Mouse (Mus musculus): ENCODE results near the gene Wfdc8. TPM values are rescaled to one million over a fixed set of nuclear protein-coding genes. Genes with fewer than 3 reads are reported as not detected.
"Not testable (repeated sequence)": the region's sequence is repeated elsewhere in the genome, so short reads cannot be mapped to it uniquely, and the experiment has no call there.

Gene Wfdc8
- polyA plus RNA-seq, 1 experiment from 2014 or later: not detected

- no peaks in the 10 kb centered on the region for H3K36me3 ChIP-seq
- no peaks in the 10 kb centered on the region for H3K4me1 ChIP-seq (replicated peaks)
- no peaks in the 10 kb centered on the region for H3K27me3 ChIP-seq (ENCODE audit: insufficient read depth, poor library complexity, severe bottlenecking)
- H3K4me3 ChIP-seq: no peak overlapping the region
- 66% methylated on average over 3 of the region's 3 CpGs for WGBS
- H3K9me3 ChIP-seq: 0 out of 2 replicates have a peak, but pooled peaks cover 4% of the 10 kb centered on the region
- DNase-seq (ENCODE audit: low spot score): no peak
- no peak overlapping the region for H3K27ac ChIP-seq
These were observed 13.2 kb downstream of the Wfdc8 start for GRCm38 (mm10) chr2:164600179-164600578.

GRCm38 (mm10) chr2:164593494-164593893 is 19.9 kb downstream of the Wfdc8 start, which contains the start of gene Eppin:
TSS of gene Eppin (minus strand) at chr2:164593594.
- no peak within 1 kb of the TSS for H3K4me3 ChIP-seq
- DNase-seq (ENCODE audit: low spot score): no peak
- no peak within 1 kb of the TSS for H3K27ac ChIP-seq
- H3K4me1 ChIP-seq (replicated peaks): no peaks in the 10 kb centered on the region
- 82% methylated on average over 4 of the region's 4 CpGs for WGBS
- no peaks in the 10 kb centered on the region for H3K36me3 ChIP-seq
- no peaks in the 10 kb centered on the region for H3K27me3 ChIP-seq (ENCODE audit: insufficient read depth, poor library complexity, severe bottlenecking)
- H3K9me3 ChIP-seq: no peaks in the 10 kb centered on the region

- peak; percentile 55 for DNase-seq (ENCODE audit: low spot score)
- H3K4me3 ChIP-seq: no peak overlapping the region
- no peaks in the 10 kb centered on the region for H3K27me3 ChIP-seq (ENCODE audit: insufficient read depth, poor library complexity, severe bottlenecking)
- H3K4me1 ChIP-seq (replicated peaks): no peaks in the 10 kb centered on the region
- no peaks in the 10 kb centered on the region for H3K36me3 ChIP-seq
- H3K27ac ChIP-seq: peak overlapping the region; percentile 64
- WGBS: 8% methylated on average over 4 of the region's 4 CpGs
- H3K9me3 ChIP-seq: no peaks in the 10 kb centered on the region
These were observed 21.4 kb downstream of the Wfdc8 start for GRCm38 (mm10) chr2:164592014-164592413.

GRCm38 (mm10) chr2:164585025-164585725 is 28.3 kb downstream of the Wfdc8 start, which contains the start of gene Wfdc6a:
TSS of gene Wfdc6a (minus strand) at chr2:164585447.
- H3K27ac ChIP-seq; H3K36me3 ChIP-seq; H3K27me3 ChIP-seq (ENCODE audit: insufficient read depth, poor library complexity, severe bottlenecking); DNase-seq (ENCODE audit: low spot score); H3K9me3 ChIP-seq; H3K4me3 ChIP-seq: not testable (repeated sequence)
- H3K4me1 ChIP-seq (replicated peaks): peaks cover 11% of the 10 kb centered on the region
- WGBS: 80% methylated on average over 13 of the region's 13 CpGs

- not testable (repeated sequence) for H3K4me3 ChIP-seq; H3K36me3 ChIP-seq; H3K27me3 ChIP-seq (ENCODE audit: insufficient read depth, poor library complexity, severe bottlenecking); H3K27ac ChIP-seq; DNase-seq (ENCODE audit: low spot score); H3K4me1 ChIP-seq (replicated peaks); H3K9me3 ChIP-seq
- WGBS: 90% methylated on average over 6 of the region's 6 CpGs
These were observed 40.1 kb downstream of the Wfdc8 start, which contains the start of gene Spint3 for GRCm38 (mm10) chr2:164573359-164573758. TSS of gene Spint3 (minus strand) at chr2:164573459.

- 89% methylated on average over 5 of the region's 5 CpGs for WGBS
- Histone ChIP-seq H3K9me3 (peaks cover 5% of the 10 kb centered on the region; the same call in 1 of the 2 replicates), H3K4me3 (no peak overlapping the region), H3K36me3 (peaks cover 13% of the 10 kb centered on the region), H3K27ac (no peak overlapping the region), H3K27me3 (ENCODE audit: insufficient read depth, poor library complexity, severe bottlenecking) (peaks cover 6% of the 10 kb centered on the region), H3K4me1 (replicated peaks) (peaks cover 21% of the 10 kb centered on the region)
- no peak for DNase-seq (ENCODE audit: low spot score)
These were observed 46.0 kb downstream of the Wfdc8 start for GRCm38 (mm10) chr2:164567460-164567859.

GRCm38 (mm10) chr2:164566997-164567396 is 46.4 kb downstream of the Wfdc8 start:
- WGBS: 86% methylated on average over 2 of the region's 2 CpGs
- DNase-seq (ENCODE audit: low spot score): no peak

GRCm38 (mm10) chr2:164564346-164564745 is 49.1 kb downstream of the Wfdc8 start:
- peaks cover 24% of the 10 kb centered on the region for H3K27me3 ChIP-seq (ENCODE audit: insufficient read depth, poor library complexity, severe bottlenecking)
- peaks cover 13% of the 10 kb centered on the region for H3K36me3 ChIP-seq
- 0 out of 2 replicates have a peak overlapping the region, but pooled peaks have one; percentile 91 for H3K27ac ChIP-seq
- WGBS: 80% methylated on average over 5 of the region's 5 CpGs
- H3K4me3 ChIP-seq: peak overlapping the region; percentile 69; the same call in 1 of the 2 replicates
- DNase-seq (ENCODE audit: low spot score): no peak
- H3K4me1 ChIP-seq (replicated peaks): peaks cover 24% of the 10 kb centered on the region
- peaks cover 5% of the 10 kb centered on the region; the same call in 1 of the 2 replicates for H3K9me3 ChIP-seq

More at GRCm38 (mm10) chr2:164566997-164567396, 46.4 kb downstream of the Wfdc8 start:
- Histone ChIP-seq H3K27me3 (ENCODE audit: insufficient read depth, poor library complexity, severe bottlenecking) (peaks cover 11% of the 10 kb centered on the region), H3K9me3 (peaks cover 5% of the 10 kb centered on the region; the same call in 1 of the 2 replicates), H3K27ac (no peak overlapping the region), H3K36me3 (peaks cover 13% of the 10 kb centered on the region), H3K4me3 (no peak overlapping the region), H3K4me1 (replicated peaks) (peaks cover 24% of the 10 kb centered on the region)

- peak overlapping the region; percentile 91 for H3K27ac ChIP-seq
- H3K4me3 ChIP-seq: peak overlapping the region; percentile 69
- WGBS: under 1% methylated on average over 32 of the region's 32 CpGs
- H3K36me3 ChIP-seq: peaks cover 13% of the 10 kb centered on the region
- H3K27me3 ChIP-seq (ENCODE audit: insufficient read depth, poor library complexity, severe bottlenecking): peaks cover 24% of the 10 kb centered on the region
- H3K9me3 ChIP-seq: peaks cover 5% of the 10 kb centered on the region; the same call in 1 of the 2 replicates
- H3K4me1 ChIP-seq (replicated peaks): peaks cover 24% of the 10 kb centered on the region
- DNase-seq (ENCODE audit: low spot score): peak; percentile 73
These were observed 49.9 kb downstream of the Wfdc8 start for GRCm38 (mm10) chr2:164563339-164564038.

GRCm38 (mm10) chr2:164562391-164563188 is 50.8 kb downstream of the Wfdc8 start, which contains the start of gene Wfdc2:
TSS of gene Wfdc2 (plus strand) at chr2:164562413.
- 2% methylated on average over 24 of the region's 24 CpGs for WGBS
- Histone ChIP-seq H3K36me3 (peaks cover 13% of the 10 kb centered on the region), H3K9me3 (peaks cover 5% of the 10 kb centered on the region; the same call in 1 of the 2 replicates), H3K4me3 (peak within 1 kb of the TSS; percentile 69), H3K4me1 (replicated peaks) (peaks cover 24% of the 10 kb centered on the region), H3K27me3 (ENCODE audit: insufficient read depth, poor library complexity, severe bottlenecking) (peaks cover 24% of the 10 kb centered on the region), H3K27ac (peak within 1 kb of the TSS; percentile 91)
- DNase-seq (ENCODE audit: low spot score): peak; percentile 37

GRCm38 (mm10) chr2:164560106-164560505 is 53.3 kb downstream of the Wfdc8 start:
- no peak overlapping the region for H3K27ac ChIP-seq
- DNase-seq (ENCODE audit: low spot score): no peak
- no peaks in the 10 kb centered on the region for H3K9me3 ChIP-seq
- 91% methylated on average over 8 of the region's 8 CpGs for WGBS
- peaks cover 24% of the 10 kb centered on the region for H3K4me1 ChIP-seq (replicated peaks)
- H3K4me3 ChIP-seq: no peak overlapping the region
- H3K36me3 ChIP-seq: no peaks in the 10 kb centered on the region
- H3K27me3 ChIP-seq (ENCODE audit: insufficient read depth, poor library complexity, severe bottlenecking): peaks cover 24% of the 10 kb centered on the region

- no peak overlapping the region for H3K4me3 ChIP-seq
- peaks cover 24% of the 10 kb centered on the region for H3K27me3 ChIP-seq (ENCODE audit: insufficient read depth, poor library complexity, severe bottlenecking)
- no peaks in the 10 kb centered on the region for H3K9me3 ChIP-seq
- no peak for DNase-seq (ENCODE audit: low spot score)
- H3K27ac ChIP-seq: no peak overlapping the region
- peaks cover 19% of the 10 kb centered on the region for H3K4me1 ChIP-seq (replicated peaks)
- WGBS: 50% methylated on average over 16 of the region's 16 CpGs
- no peaks in the 10 kb centered on the region for H3K36me3 ChIP-seq
These were observed 54.3 kb downstream of the Wfdc8 start for GRCm38 (mm10) chr2:164558991-164559645.

Data from hindbrain, embryonic 10.5 days (tissue).